Mouse (Mus musculus): ENCODE data around the gene Birc6.
"Not testable (repeated sequence)": the region's sequence is repeated elsewhere in the genome, so short reads cannot be mapped to it uniquely, and the experiment has no call there.

The Birc6 gene

GRCm38 (mm10) chr17:74559891-74560290, 31.8 kb downstream of the Birc6 start:
- no peak for DNase-seq (ENCODE audit: low spot score in 2 of 2)

GRCm38 (mm10) chr17:74564151-74564550, 36.1 kb downstream of the Birc6 start:
- no peak for DNase-seq (ENCODE audit: low spot score in 2 of 2)

GRCm38 (mm10) chr17:74569219-74569618, 41.1 kb downstream of the Birc6 start:
- no peak for DNase-seq (ENCODE audit: low spot score in 2 of 2)

GRCm38 (mm10) chr17:74570585-74570984, 42.5 kb downstream of the Birc6 start:
- no peak for DNase-seq (ENCODE audit: low spot score in 2 of 2)

- DNase-seq (ENCODE audit: low spot score in 2 of 2) = no peak
Measured at GRCm38 (mm10) chr17:74577173-74577572, 49.1 kb downstream of the Birc6 start.

GRCm38 (mm10) chr17:74579586-74579985, 51.5 kb downstream of the Birc6 start:
- DNase-seq (ENCODE audit: low spot score in 2 of 2) = no peak

- no peak for DNase-seq (ENCODE audit: low spot score in 2 of 2)
Measured at GRCm38 (mm10) chr17:74580738-74581137, 52.6 kb downstream of the Birc6 start.

- DNase-seq (ENCODE audit: low spot score in 2 of 2) = no peak
Measured at GRCm38 (mm10) chr17:74586768-74587167, 58.7 kb downstream of the Birc6 start.

- no peak for DNase-seq (ENCODE audit: low spot score in 2 of 2)
Measured at GRCm38 (mm10) chr17:74598908-74599307, 70.8 kb downstream of the Birc6 start.

GRCm38 (mm10) chr17:74599396-74599795, 71.3 kb downstream of the Birc6 start:
- DNase-seq (ENCODE audit: low spot score in 2 of 2) = no peak

GRCm38 (mm10) chr17:74601201-74601600, 73.1 kb downstream of the Birc6 start:
- no peak for DNase-seq (ENCODE audit: low spot score in 2 of 2)

GRCm38 (mm10) chr17:74630798-74631197, 102.7 kb downstream of the Birc6 start:
- DNase-seq (ENCODE audit: low spot score in 2 of 2) = no peak

GRCm38 (mm10) chr17:74642445-74642844, 114.3 kb downstream of the Birc6 start:
- DNase-seq (ENCODE audit: low spot score in 2 of 2) = no peak

GRCm38 (mm10) chr17:74658362-74658761, 130.3 kb downstream of the Birc6 start:
- DNase-seq (ENCODE audit: low spot score in 2 of 2) = no peak

GRCm38 (mm10) chr17:74668010-74668409, 139.9 kb downstream of the Birc6 start:
- DNase-seq (ENCODE audit: low spot score in 2 of 2) = no peak

GRCm38 (mm10) chr17:74670031-74670430, 141.9 kb downstream of the Birc6 start:
- DNase-seq (ENCODE audit: low spot score in 2 of 2) = no peak

GRCm38 (mm10) chr17:74672446-74672845, 144.4 kb downstream of the Birc6 start:
- DNase-seq (ENCODE audit: low spot score in 2 of 2) = no peak

GRCm38 (mm10) chr17:74673251-74673650, 145.2 kb downstream of the Birc6 start:
- DNase-seq (ENCODE audit: low spot score in 2 of 2) = peak in 1 of 2 experiments; percentile 24

GRCm38 (mm10) chr17:74678061-74678460, 150.0 kb downstream of the Birc6 start:
- DNase-seq (ENCODE audit: low spot score in 2 of 2) = no peak

- no peak for DNase-seq (ENCODE audit: low spot score in 2 of 2)
Measured at GRCm38 (mm10) chr17:74684927-74685326, 156.8 kb downstream of the Birc6 start.

GRCm38 (mm10) chr17:74688555-74688954, 160.5 kb downstream of the Birc6 start:
- no peak for DNase-seq (ENCODE audit: low spot score in 2 of 2)

- DNase-seq (ENCODE audit: low spot score in 2 of 2) = no peak
Measured at GRCm38 (mm10) chr17:74689406-74689805, 161.3 kb downstream of the Birc6 start.

GRCm38 (mm10) chr17:74701661-74702060, 173.6 kb downstream of the Birc6 start:
- DNase-seq (ENCODE audit: low spot score in 2 of 2) = not testable (repeated sequence)

- no peak for DNase-seq (ENCODE audit: low spot score in 2 of 2)
Measured at GRCm38 (mm10) chr17:74705480-74705879, 177.4 kb downstream of the Birc6 start.

GRCm38 (mm10) chr17:74706593-74706992, 178.5 kb downstream of the Birc6 start:
- no peak for DNase-seq (ENCODE audit: low spot score in 2 of 2)

All from natural killer cell, adult 2 months (primary cell).